8 mouse cellular contexts compared by ENCODE assay signal in genomic region chr1:54039062-54039461, GRCm38 (mm10).
DNase-seq lines count a peak whose midpoint lies in the region; ATAC-seq and TF ChIP-seq lines count a peak whose summit lies in the region.

No protein-coding gene starts in this region.

- in situ Hi-C loops in Patski (cut with MboI; ENCODE audit: low pct_unique_long_range_greater_than_20kb), result no loop called here

- no peak for TF ChIP-seq EP300 in lung, postnatal 0 days (IDR thresholded peaks at IDR 0.05)

- DNase-seq in left cerebral cortex, adult 18-20 months (ENCODE audit: low spot score in 2 of 2), result peak; percentile 30 to 37
- no peak for DNase-seq in left cerebral cortex, adult 11 months (ENCODE audit: low spot score)
- DNase-seq in Patski (ENCODE audit: low read depth, low spot score), result no peak
- peak; percentile 43 for DNase-seq in cerebellum, adult 8-10 months
- DNase-seq in heart, postnatal 36 days, result peak; percentile 34 to 44
- peak; percentile 52 for DNase-seq in lung, postnatal 0 days (ENCODE audit: low spot score)
- peak; percentile 49 for DNase-seq in thymus, postnatal 4 days

- H3K27me3 ChIP-seq in Patski, result peaks cover 21% of the 10 kb centered on the region
- H3K27me3 ChIP-seq in lung, postnatal 0 days (replicated peaks; ENCODE audit: insufficient read depth, low read length), result no peaks in the 10 kb centered on the region

- ATAC-seq in Patski, result no peak
- peak; percentile 47 for ATAC-seq in lung, postnatal 0 days
- no peak for ATAC-seq in inflammation-experienced regulatory T-cells, adult 6 months

- no peaks in the 10 kb centered on the region for H3K36me3 ChIP-seq in lung, postnatal 0 days (ENCODE audit: insufficient read depth, low read length)

- intact Hi-C loops in heart, postnatal 36 days (cut with DNase I), result loop anchor here (5.0 kb wide), 4 partner anchors 52 to 343 kb away; partner anchors contain the start of gene Ccdc150

- CTCF ChIA-PET in Patski (lab: Charles Lee), result interaction anchor here (0.7 to 1.1 kb wide), 2 partner anchors 14 to 36 kb away, joined by 3 read pairs; no protein-coding TSS in a partner anchor

- no peak overlapping the region for H3K27ac ChIP-seq in lung, postnatal 0 days (ENCODE audit: low read length)

- POLR2A ChIA-PET in Patski (lab: Charles Lee), result no interaction called here

- H3K4me2 ChIP-seq in lung, postnatal 0 days (replicated peaks; ENCODE audit: low read depth, low read length), result no peak overlapping the region

- peak; percentile 74 for TF ChIP-seq CTCF in Patski (IDR thresholded peaks at IDR 0.05)
- TF ChIP-seq CTCF in lung, postnatal 0 days (IDR thresholded peaks at IDR 0.05), result peak; percentile 74

- H3K4me1 ChIP-seq in lung, postnatal 0 days (ENCODE audit: insufficient read depth, low read depth, low read length), result no peaks in the 10 kb centered on the region

- no peaks in the 10 kb centered on the region for H3K9me3 ChIP-seq in lung, postnatal 0 days (ENCODE audit: low read length)

- H3K4me3 ChIP-seq in lung, postnatal 0 days (ENCODE audit: low read depth, low read length), result no peak overlapping the region

- H3K9ac ChIP-seq in lung, postnatal 0 days (replicated peaks; ENCODE audit: low read depth), result no peak overlapping the region

- WGBS in lung, postnatal 0 days, result 33% methylated on average over 2 of the region's 2 CpGs

Comparison
In these comparisons a context has a peak if more than half of its experiments do, and no peak if none do; other contexts are left out.
1. DNase-seq: peak in left cerebral cortex, adult 18-20 months (2 of 2), cerebellum, adult 8-10 months (single experiment), heart, postnatal 36 days (2 of 2), lung, postnatal 0 days (single experiment) and thymus, postnatal 4 days (single experiment); none in left cerebral cortex, adult 11 months (single experiment) and Patski (single experiment).